Mouse (Mus musculus): Measurements from ENCODE around the gene Src.
"Not testable (repeated sequence)": the region's sequence is repeated elsewhere in the genome, so short reads cannot be mapped to it uniquely, and the experiment has no call there.

The Src gene

DNA sequence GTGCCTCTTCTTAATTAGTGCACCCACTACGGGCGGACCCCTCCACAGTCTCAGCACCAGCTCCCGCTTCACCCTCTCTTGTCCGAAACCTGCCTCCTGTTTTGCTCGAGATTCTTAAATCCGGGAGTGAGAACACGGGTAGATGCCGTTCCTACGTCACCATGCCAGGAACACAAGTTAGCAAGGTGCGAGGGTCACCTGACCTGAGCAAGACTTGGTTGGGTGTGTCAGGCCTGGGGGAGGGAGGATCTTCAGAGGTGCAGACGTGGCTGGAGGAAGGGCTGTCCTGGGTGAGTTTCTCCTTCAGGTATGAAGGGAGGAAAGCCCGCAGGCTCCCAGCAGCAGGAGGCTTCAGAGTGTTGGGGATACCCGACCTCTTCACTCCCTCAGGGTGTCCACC is at the start of gene Src:
Src (plus strand) TSS at position 239 of the 400 bp plus-strand sequence.
- DNase-seq (ENCODE audit: low spot score), result no peak

DNA sequence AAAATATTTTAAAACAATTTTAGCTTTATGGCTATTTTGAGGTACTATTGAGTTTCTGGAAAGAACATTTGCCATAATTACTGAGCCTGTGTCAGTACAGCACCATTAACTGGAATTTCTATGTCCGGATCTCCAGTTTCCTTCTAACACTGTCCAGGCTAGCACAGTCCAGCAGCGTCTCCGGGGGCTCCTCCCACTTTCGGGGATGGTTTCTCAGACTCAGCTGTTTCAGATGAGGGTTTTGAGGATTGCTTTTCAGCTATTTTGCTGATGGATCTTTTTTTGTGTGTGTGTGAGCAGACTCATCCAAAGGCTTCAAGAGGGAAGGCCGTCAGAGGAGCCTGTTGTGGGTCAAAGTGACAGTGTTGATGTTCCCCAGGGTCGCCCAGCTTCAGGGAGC is 46.5 kb upstream of the Src start:
- DNase-seq (ENCODE audit: low spot score), result no peak

DNA sequence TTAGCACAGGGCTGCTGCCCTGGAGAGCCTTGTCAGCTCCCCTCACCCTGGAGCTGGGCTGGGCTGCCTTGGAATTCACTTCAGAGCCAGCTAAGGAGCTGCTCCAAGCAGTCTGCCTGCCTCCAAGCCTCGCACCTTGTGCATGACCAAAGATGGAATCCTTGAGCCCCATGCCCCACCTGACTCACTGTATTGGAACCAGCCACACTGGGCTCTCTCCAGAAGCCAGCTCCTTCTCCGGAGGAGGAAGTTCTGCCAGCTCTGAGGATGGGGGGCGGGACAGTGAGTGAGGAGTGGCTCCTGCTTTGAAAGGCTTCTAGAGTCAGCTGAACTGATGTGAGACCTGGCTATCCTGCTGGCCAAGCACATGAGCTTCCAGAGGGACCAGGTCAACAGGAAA is 44.6 kb upstream of the Src start:
- DNase-seq (ENCODE audit: low spot score), result no peak

GRCm38 (mm10) chr2:157375051-157375450 is 43.2 kb upstream of the Src start:
- DNase-seq (ENCODE audit: low spot score), result no peak

- DNase-seq (ENCODE audit: low spot score), result no peak
Observed at GRCm38 (mm10) chr2:157375794-157376757, 42.2 kb upstream of the Src start.

GRCm38 (mm10) chr2:157376995-157377394 is 41.2 kb upstream of the Src start:
- no peak for DNase-seq (ENCODE audit: low spot score)

- no peak for DNase-seq (ENCODE audit: low spot score)
Observed at GRCm38 (mm10) chr2:157384836-157385235, 33.4 kb upstream of the Src start.

DNA sequence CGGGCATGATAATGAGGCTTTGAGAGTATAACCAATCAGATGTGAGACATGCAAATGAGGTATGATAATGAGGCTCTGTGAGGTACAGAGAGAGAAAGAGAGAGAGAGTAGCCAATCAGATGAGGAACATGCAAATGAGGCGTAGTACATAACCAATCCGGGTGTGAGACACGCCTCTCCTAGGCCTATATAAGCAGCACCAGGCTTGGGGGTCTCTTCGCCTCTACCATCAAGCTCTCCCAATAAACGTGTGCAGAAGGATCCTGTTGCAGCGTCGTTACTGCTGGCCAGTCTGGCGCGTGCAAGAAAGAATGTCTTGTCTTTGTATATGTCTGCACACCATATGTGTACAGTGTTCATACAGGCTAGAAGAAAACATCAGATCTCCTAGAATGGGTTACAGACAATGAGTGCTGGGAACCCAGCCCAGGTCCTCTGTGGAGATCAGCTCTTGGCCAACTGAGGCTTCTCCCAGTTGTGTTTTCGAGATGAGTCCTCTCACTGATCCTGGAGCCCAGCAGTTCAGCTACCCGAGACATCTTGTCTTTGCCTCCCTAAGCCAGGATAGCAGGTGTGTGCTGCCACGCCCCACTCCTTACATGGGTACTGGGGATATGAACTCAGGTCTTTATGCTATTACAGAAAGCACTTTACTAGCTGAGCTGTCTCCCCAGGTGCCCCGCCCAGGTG is 29.2 kb upstream of the Src start:
- DNase-seq (ENCODE audit: low spot score), result not testable (repeated sequence)

- DNase-seq (ENCODE audit: low spot score), result no peak
Observed at GRCm38 (mm10) chr2:157389591-157389921, 28.7 kb upstream of the Src start.

- DNase-seq (ENCODE audit: low spot score), result no peak
Observed at GRCm38 (mm10) chr2:157392331-157392730, 25.9 kb upstream of the Src start.

- DNase-seq (ENCODE audit: low spot score), result no peak
Observed at GRCm38 (mm10) chr2:157393549-157393948, 24.7 kb upstream of the Src start.

GRCm38 (mm10) chr2:157394868-157395267 is 23.4 kb upstream of the Src start:
- DNase-seq (ENCODE audit: low spot score), result no peak

- DNase-seq (ENCODE audit: low spot score), result no peak
Observed at GRCm38 (mm10) chr2:157395371-157395770, 22.9 kb upstream of the Src start.

DNA sequence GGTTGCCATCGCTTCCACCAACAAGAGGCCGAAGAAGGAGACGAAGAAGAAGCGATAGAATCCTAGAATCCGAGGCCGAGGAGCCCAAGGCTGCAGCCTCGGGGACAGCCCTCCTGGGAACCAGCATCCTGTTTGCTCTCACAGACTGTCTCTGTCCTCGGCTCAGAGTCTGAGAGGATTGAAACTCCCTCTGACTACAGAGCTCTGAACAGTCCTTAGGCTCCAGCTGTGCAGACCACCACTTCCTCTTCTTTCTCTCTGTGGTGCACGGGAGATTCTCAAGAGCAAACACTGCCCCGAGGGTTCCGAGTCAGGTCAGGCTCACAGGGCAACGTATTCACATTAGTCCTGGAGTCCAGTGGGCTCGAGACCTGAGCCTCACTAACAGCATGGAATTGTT is 22.3 kb upstream of the Src start:
- no peak for DNase-seq (ENCODE audit: low spot score)

- DNase-seq (ENCODE audit: low spot score), result no peak
Observed at GRCm38 (mm10) chr2:157397376-157397775, 20.9 kb upstream of the Src start.

DNA sequence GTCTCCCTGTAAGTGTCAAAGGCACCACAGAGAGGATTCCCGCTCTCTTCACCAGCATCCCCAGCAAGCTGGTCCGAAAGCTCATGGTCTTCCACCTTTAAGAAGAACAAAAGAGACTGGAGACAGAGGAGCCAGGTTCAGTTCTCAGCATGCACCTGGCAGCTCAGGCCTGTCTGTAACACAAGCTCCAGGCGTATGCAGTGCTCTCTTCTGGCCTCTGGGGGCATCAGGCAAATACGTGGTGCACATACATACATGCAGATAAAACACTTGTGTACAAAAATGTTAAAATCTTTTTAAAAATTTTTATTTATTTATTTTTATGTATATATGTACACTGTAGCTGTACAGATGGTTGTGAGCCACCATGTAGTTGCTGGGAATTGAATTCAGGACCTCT is 19.7 kb upstream of the Src start:
- DNase-seq (ENCODE audit: low spot score), result no peak

DNA sequence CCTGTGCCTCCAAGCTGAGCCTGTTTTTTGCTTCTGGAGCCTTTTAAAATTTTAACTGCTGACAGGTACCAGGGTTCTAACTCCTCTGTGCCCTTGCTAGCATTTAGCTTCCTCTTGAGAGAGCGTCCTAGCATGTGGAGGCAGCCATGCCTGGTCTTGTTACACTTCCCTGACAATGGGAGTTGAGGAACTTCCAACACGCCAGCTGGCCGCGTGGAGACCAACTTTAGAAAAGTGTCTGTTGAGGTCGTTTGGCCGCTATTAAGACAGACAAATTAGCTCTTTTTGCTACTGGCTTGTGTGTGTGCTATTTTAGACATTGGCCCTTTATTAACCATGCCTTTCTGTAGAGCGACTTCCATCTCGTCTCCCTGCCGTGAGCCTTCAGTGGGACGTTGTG is 18.4 kb upstream of the Src start:
- DNase-seq (ENCODE audit: low spot score), result no peak

- DNase-seq (ENCODE audit: low spot score), result no peak
Observed at GRCm38 (mm10) chr2:157400491-157400890, 17.8 kb upstream of the Src start.

- no peak for DNase-seq (ENCODE audit: low spot score)
Observed at GRCm38 (mm10) chr2:157401261-157401660, 17.0 kb upstream of the Src start.

DNA sequence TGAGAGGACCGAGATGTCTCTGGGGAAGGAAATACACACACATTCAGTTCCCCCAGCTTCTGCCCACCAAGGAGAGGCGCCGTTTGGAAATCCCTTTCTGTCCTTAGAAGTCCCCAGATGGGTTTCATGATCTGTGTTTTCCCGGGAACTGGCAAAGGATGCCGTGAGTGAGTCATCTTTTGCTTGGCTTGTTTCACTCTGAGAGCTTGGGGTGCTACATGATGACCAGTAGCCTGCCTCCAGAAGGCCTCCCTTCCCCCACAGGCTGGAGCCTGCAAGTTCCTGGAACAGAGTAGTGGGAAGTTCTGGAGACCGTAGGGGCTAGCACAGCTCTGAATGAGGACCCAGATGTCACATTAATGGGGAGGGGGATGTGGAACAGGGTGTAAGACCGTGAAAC is 10.6 kb upstream of the Src start:
- DNase-seq (ENCODE audit: low spot score), result no peak

GRCm38 (mm10) chr2:157409793-157410533 is 8.3 kb upstream of the Src start:
- no peak for DNase-seq (ENCODE audit: low spot score)

DNA sequence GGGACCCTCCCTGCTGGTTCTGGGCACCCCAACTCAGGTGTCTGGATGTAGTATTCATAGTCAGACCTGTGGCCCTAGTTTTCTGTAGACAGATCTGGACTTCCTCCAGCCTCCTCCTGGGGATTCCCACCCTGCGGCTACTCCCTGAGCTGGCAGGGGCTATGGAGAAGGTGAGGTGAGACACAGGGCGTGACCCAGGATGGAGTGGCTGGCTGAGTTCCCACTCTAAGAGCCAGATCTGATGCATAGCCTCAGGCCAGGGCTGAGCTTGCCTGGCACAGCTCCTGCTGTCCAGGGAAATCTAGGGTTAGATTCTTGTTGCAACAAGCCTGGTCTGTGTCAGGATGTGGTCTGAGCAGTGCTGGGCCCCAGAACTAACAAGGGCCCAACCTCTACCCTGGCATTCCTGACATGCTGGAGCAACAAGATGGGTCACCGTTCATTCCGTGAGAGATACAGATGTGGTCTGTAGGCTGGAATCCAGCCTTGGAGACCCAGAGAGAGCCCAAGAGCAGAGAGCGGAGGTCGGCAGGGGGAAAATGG is 7.0 kb upstream of the Src start:
- no peak for DNase-seq (ENCODE audit: low spot score)
